Mouse (Mus musculus) kidney, adult 2 months (tissue): ENCODE measurements around the gene Hdac4.

Source experiments
- CTCF ChIP-seq: fragments of 200-500 bp; conservative IDR thresholded peaks from 2 replicates; pipeline ENCODE4 v1.5.1; 2011; ENCODE audit warnings: low read depth, mild to moderate bottlenecking, control low read depth, low read length, moderate library complexity, mixed read lengths; ENCODE audit not compliant: insufficient read depth, insufficient read length
- POLR2A ChIP-seq: fragments of 200-500 bp; IDR thresholded peaks from one replicate; pipeline ENCODE4 v1.6.1; 2011; ENCODE audit warnings: low read depth, low read length, control low read depth

- TF ChIP-seq POLR2A, result no peak
- no peak for TF ChIP-seq CTCF
Measured at GRCm38 (mm10) chr1:92005617-92005940, 189.9 kb downstream of the Hdac4 start.
